Mouse (Mus musculus): ENCODE measurements around the gene Fam198b. TPM values are rescaled to one million over a fixed set of nuclear protein-coding genes. Genes with fewer than 3 reads are reported as not detected.

The Fam198b gene
- total RNA-seq, 2 experiments from 2014 or later, result 5.7 to 7.1 TPM

DNA sequence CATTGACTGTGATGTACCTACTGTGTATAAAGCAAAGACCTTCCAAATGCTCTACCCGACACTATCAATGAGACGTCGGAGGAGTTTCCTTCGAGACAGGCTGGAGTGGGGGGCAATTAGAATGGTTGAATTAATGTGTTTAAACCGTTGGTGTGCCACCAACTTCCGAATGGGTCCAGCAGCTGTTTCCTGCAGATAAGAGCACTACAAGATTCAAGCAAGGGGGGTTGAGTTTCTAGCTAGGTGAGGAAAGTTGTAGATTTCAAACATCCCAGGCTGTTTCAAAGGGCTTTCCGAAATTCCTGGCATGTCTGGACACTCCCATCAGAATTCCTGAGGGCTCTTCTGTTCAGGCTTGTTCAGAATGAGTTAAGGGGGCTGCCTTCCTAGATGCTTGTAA is 22.9 kb downstream of the Fam198b start:
- no peak for DNase-seq
- peak overlapping the region; percentile 25; the same call in 1 of the 2 replicates for H3K4me3 ChIP-seq
- intact Hi-C loops (cut with DNase I), result no loop called here
- peak overlapping the region; percentile 74 for H3K27ac ChIP-seq
- TF ChIP-seq CTCF (IDR thresholded peaks at IDR 0.05), result no peak

DNA sequence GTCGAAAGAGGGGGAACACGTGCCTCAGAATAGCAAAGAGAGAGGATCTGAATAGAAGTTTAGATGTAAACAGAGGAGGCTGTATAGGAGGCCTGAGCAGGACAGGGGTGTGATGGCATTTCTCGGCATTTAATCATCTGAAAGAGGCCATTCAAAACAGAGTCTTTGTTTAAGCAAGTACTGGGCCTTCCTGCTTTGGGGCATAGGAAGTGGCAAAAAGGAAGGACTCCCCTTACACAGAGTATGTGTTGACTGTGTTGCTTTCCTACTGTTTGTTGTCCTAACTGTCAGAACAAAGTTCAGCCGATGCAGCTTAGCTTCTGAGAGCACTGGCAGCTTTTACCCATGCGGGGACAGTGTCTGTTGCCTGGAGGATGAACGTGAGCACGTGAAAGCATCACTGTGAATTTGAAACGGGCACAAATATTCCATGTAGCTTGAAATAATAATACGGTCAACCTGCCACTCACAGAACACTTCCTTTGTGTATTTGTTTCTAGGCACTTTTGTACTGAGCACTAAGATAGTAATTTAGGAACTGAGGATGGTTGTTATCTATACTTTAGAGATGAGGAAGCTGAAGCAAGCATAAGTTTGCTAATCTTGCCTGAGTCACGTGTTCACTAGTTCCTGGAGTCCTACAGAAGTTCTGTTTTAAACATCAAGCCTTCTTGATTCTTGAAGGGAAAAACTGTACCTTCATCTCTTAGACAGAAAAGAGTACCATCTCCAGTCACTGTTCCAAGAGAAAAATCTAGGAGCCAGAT is 26.2 kb downstream of the Fam198b start:
- Histone ChIP-seq H3K27ac (peak overlapping the region; percentile 16), H3K4me3 (no peak overlapping the region)
- no peak for TF ChIP-seq CTCF (IDR thresholded peaks at IDR 0.05)
- no peak for DNase-seq
- intact Hi-C loops (cut with DNase I), result no loop called here

DNA sequence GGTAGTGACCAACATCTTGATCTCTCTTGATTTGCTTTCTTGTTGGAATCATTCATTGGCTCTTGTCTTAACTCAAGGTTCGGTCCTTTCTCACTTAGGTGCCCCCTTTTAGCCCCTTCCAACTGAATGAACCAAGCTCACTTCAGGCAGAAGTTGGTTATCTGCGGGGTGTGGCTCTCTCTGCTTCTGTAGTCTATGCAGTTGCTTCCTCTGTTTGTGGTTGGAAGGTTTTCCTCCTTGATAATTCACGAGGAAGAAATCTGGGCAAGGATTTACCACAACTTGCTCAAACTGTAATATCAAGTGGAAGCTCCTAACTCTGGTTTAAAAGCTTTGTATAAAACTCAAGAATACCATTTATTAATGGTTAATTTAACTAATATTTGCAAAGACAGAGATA is 26.8 kb downstream of the Fam198b start:
- Histone ChIP-seq H3K27ac (peak overlapping the region; percentile 16; the same call in 1 of the 2 replicates), H3K4me3 (no peak overlapping the region)
- no peak for TF ChIP-seq CTCF (IDR thresholded peaks at IDR 0.05)
- no peak for DNase-seq
- intact Hi-C loops (cut with DNase I), result no loop called here

DNA sequence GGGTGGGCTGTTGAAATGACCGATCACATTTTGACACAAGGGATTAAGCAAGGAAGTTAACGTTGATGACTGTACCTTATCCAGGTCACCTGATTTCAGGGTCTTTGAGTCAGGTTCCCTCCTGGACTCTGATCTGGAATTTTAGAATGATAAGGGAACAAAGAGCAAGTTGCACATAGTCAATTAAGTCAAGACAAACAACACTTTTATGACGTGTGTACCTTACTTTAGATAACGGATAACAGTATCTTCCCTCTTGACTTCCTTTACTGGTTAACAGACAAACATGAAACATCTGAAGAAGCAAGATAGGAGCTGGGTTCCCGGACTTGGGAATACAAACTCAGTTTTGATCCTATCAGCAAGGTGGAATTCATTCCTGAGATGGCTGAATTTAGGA is 29.7 kb downstream of the Fam198b start:
- Histone ChIP-seq H3K4me3 (no peak overlapping the region), H3K27ac (no peak overlapping the region)
- no peak for DNase-seq
- intact Hi-C loops (cut with DNase I), result no loop called here
- no peak for TF ChIP-seq CTCF (IDR thresholded peaks at IDR 0.05)

DNA sequence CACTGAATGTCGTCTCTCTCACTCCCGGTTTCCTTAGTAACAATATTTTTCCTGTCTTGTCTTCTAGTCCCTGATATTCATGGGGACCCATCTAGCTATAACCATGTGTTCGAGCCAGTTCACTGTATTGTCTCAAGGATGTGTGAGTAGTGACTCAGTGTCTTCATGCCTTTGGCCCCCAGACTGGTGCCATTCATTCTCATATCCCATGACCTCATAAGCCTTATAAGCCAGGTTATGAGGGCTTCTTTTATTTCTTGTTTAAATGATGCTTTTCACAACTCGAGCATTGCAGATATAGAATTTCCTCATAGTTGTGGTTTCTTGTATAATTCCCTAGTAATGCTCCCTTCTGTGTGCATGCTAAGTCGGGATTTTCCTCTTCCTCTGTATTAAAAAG is 31.9 kb downstream of the Fam198b start:
- Histone ChIP-seq H3K27ac (no peak overlapping the region), H3K4me3 (no peak overlapping the region)
- intact Hi-C loops (cut with DNase I), result no loop called here
- no peak for DNase-seq
- TF ChIP-seq CTCF (IDR thresholded peaks at IDR 0.05), result no peak

DNA sequence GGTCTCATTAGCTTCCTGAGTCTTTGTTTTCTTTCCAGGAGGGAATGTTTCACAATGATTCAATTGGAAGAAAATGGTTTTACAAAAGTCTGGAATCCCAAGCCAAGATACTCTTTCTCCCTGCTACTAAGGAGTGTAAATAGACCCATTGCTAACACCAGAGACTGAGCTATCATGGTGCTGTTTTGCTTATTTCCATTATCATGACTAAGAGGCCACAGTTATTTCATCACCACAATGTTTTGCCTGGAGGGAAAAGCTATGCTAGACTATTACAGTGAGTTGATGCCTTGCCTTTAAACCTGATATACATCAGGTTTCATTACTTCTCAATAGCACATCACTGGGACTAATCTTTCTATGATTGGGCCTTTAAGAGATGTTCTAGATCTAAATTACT is 34.4 kb downstream of the Fam198b start:
- intact Hi-C loops (cut with DNase I), result no loop called here
- no peak overlapping the region for H3K4me3 ChIP-seq
- H3K27ac ChIP-seq, result no peak overlapping the region
- TF ChIP-seq CTCF (IDR thresholded peaks at IDR 0.05), result no peak
- no peak for DNase-seq

DNA sequence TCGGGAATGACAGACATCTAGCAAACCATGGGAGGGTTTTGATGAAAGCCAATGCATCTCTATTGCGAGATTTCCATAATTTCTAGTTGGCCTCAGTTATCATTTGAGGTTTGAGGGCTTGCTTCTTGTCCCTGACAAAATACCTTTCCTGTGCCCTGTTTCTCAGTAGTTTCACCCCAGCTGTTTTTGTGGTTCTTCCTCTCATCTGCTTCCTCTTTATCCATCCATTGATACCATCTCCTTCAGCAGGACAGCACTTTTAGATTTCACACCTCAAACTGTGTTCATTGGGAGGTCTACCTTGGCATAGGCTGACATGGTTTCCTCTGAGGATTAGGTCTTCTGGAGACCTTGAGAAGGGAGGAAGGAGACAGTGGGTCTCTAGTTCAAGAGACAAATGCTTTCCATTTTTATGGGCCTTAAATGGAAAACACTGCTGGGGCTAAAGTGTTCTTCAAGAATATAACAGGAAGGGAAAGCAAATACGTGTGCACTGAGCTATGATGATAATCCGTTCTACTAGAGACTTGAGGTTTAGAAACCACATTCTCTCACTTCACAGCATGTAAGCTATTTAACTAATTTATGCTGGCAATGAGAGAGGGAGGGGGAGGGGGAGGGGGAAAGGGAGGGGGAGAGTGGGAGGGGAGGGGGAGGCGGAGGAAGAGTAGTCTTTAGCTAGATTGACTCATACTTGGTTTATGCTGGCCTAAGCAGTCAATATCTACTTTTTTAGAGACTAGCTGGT is 41.8 kb downstream of the Fam198b start:
- no peak overlapping the region for H3K4me3 ChIP-seq
- intact Hi-C loops (cut with DNase I), result no loop called here
- H3K27ac ChIP-seq, result no peak overlapping the region
- no peak for DNase-seq
- no peak for TF ChIP-seq CTCF (IDR thresholded peaks at IDR 0.05)

DNA sequence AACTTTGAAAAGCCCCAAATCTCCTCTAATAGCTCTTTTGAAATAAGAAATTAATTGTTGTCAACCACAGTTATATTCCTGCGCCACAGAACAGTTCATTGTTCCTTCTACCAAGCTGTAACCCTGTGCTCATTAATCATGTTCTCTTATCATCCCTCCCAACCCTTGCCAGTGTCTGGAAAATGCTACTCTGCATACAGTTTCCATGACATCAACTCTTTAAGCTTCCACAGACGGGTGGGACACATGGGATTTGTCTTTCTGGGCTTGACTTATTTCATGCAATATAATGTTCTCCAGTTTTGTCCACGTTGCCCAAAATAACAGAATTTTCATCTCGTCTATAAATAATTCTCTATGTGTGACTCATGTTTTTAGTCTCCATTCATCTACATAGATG is 42.7 kb downstream of the Fam198b start:
- no peak for DNase-seq
- Histone ChIP-seq H3K4me3 (no peak overlapping the region), H3K27ac (no peak overlapping the region)
- intact Hi-C loops (cut with DNase I), result no loop called here
- no peak for TF ChIP-seq CTCF (IDR thresholded peaks at IDR 0.05)

DNA sequence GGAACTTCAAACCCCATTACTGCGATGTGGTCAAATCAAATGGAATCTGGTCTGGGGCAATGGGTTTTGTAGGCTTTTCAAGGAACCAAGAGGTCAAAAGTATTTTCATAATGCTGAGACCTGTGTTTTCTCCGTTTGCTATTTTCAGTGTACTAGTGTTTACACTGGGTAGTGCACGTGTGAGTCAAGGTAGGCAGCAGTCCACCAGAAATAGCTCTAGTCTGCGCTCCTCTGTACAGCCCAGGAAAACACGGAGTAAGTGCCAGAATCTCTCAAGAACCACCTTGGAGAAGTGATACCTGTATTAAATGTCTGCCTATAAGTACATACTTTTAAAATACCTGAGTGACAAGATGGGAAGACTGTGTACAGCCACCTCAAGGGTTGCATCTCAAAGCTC is 44.1 kb downstream of the Fam198b start:
- Histone ChIP-seq H3K27ac (peak overlapping the region; percentile 28; the same call in 1 of the 2 replicates), H3K4me3 (no peak overlapping the region)
- no peak for TF ChIP-seq CTCF (IDR thresholded peaks at IDR 0.05)
- intact Hi-C loops (cut with DNase I), result no loop called here
- DNase-seq, result no peak

DNA sequence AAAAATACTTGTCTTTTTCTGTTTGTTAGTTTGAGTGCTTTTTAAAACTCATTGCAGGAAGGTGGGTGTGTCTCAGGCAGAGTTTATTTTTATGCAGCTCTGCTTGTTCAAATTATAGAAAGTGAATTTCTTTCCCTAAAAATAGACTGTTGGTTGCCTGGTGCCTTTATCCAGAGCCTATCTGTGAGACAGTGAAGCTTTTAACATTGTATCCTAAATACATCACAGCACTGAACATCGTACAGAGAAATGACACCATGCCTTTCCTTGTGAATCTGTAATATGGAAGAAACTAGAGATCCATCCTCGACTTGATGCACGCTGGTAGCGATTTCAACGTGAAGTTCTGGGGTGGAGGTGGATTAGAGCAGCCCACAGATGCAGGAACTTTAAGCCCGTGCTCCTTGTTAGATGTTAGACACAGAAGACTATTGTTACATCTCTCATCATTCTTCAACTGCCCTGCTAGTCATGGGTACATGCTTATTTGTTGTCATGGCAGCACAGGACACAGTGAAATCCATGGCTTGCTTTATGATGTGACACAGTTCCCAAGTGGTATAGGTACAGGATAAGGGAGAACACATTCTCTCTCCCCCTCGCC is 45.9 kb downstream of the Fam198b start:
- Histone ChIP-seq H3K4me3 (0 out of 2 replicates have a peak overlapping the region, but pooled peaks have one; percentile 9), H3K27ac (peak overlapping the region; percentile 53)
- intact Hi-C loops (cut with DNase I), result no loop called here
- no peak for TF ChIP-seq CTCF (IDR thresholded peaks at IDR 0.05)
- no peak for DNase-seq

DNA sequence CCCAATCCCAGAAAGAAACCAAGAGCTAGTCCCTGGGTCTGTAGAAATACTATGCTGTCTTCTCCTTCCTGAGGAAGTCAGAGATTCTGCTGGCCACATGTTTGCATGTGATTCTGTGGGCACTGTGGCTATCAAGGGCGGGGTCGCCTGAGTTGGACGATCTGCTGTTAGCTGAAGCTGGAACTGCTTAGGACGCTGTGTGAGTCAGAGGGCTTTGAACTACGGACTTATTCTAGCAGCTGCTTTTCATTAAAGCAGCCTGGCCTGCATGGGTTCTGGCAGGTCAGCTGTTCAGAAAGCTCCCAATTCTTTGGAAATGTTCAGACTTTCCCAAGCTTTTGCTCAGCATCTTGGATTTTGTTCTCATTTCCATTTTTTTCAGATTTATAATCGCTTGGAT is 51.9 kb downstream of the Fam198b start:
- TF ChIP-seq CTCF (IDR thresholded peaks at IDR 0.05), result no peak
- intact Hi-C loops (cut with DNase I), result no loop called here
- DNase-seq, result peak; percentile 73
- peak overlapping the region; percentile 65 for H3K27ac ChIP-seq
- H3K4me3 ChIP-seq, result no peak overlapping the region

DNA sequence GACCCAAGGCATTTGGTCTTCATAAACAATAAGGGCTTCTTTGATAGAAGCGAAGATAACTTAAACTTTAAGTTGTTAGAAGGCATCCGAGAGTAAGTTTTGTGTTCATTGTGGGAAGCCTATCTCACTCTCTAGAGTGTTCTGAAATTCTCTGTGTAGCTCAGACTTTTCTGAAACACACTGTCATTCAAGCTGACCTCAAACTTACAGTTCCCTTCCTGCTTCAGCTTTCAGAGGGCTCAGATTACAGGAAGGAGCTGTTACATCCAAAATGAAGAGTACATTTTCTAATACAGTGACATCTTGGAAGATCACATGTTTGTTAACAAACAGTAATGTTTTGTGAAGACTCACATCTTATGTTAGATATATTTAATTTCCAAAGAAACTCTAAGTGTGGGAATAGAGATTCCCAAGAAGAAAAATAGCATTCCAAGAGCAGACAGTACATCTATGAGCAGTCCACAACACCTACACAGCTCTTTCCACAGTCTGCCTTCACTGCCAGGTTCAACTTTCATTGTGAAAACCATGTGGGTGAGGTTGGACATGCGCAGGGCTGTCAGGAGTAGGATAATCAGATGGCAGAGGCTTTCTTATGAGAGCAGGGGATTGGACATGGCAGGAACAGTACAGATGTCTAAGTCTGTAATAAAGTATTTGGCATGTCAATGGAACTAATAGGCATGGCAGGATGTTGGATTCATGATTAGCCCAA is 52.6 kb downstream of the Fam198b start:
- Histone ChIP-seq H3K4me3 (no peak overlapping the region), H3K27ac (peak overlapping the region; percentile 65)
- no peak for DNase-seq
- intact Hi-C loops (cut with DNase I), result no loop called here
- no peak for TF ChIP-seq CTCF (IDR thresholded peaks at IDR 0.05)

Measured in gastrocnemius, adult 2 months (tissue).